Mouse (Mus musculus) liver, embryonic 12.5 days (tissue): Measurements from ENCODE around the gene Sgsm3. TPM values are rescaled to one million over a fixed set of nuclear protein-coding genes. Genes with fewer than 3 reads are reported as not detected.

ENCODE experiments used
- ATAC-seq: fragments of 200-750 bp; cut with Nextera tagmentation; 2 replicates; pipeline ENCODE4 v1.8.0; 2017; ENCODE audit warnings: moderate number of reproducible peaks, mild to moderate bottlenecking, moderate library complexity
- H3K27ac ChIP-seq: fragments of 300-500 bp; sonication (generic); 2 replicates; pipeline ENCODE4 v1.5.1; 2016; ENCODE audit warnings: mild to moderate bottlenecking
- H3K27me3 ChIP-seq: fragments of 300-500 bp; sonication (generic); replicated peaks from 2 replicates; pipeline ENCODE4 v1.6.1; 2016; ENCODE audit warnings: mild to moderate bottlenecking, moderate library complexity
- H3K36me3 ChIP-seq: fragments of 300-500 bp; sonication (generic); 2 replicates; pipeline ENCODE4 v1.6.1; 2016; ENCODE audit warnings: mild to moderate bottlenecking, moderate library complexity
- H3K4me1 ChIP-seq: fragments of 300-500 bp; sonication (generic); 2 replicates; pipeline ENCODE4 v1.6.1; 2016
- H3K4me2 ChIP-seq: fragments of 300-500 bp; sonication (generic); 2 replicates; pipeline ENCODE4 v1.6.1; 2016; ENCODE audit warnings: mild to moderate bottlenecking, moderate library complexity
- H3K4me3 ChIP-seq: fragments of 300-500 bp; sonication (generic); 2 replicates; pipeline ENCODE4 v1.5.1; 2016; ENCODE audit warnings: mild to moderate bottlenecking, moderate library complexity
- H3K9ac ChIP-seq: fragments of 300-500 bp; sonication (generic); 2 replicates; pipeline ENCODE4 v1.6.1; 2016; ENCODE audit warnings: mild to moderate bottlenecking, moderate library complexity
- H3K9me3 ChIP-seq: fragments of 300-500 bp; sonication (generic); replicated peaks from 2 replicates; pipeline ENCODE4 v1.6.1; 2016; ENCODE audit warnings: mild to moderate bottlenecking, moderate library complexity
- WGBS: fragments of 180-500 bp; shearing (Covaris S2); methylation state at CpG from one replicate; pipeline ENCODE4 v1.1.7; 2016; ENCODE audit not compliant: insufficient replicate concordance; 5-methylcytosine and 5-hydroxymethylcytosine counted together
- microRNA-seq: library from miRNA; unstranded; fragments of <30 nt; microRNA quantifications from one replicate; pipeline ENCODE4, GENCODE M21; 2017
- polyA plus RNA-seq: library from polyadenylated mRNA; unstranded; fragments of >200 nt; fragmentation: Nextera tagmentation; extraction: Ambion mirVana; gene quantifications from 2 replicates; pipeline ENCODE4 v1.2.1, GENCODE M21; 2016

The Sgsm3 gene
- polyA plus RNA-seq, 1 experiment from 2014 or later: 18.1 TPM

DNA sequence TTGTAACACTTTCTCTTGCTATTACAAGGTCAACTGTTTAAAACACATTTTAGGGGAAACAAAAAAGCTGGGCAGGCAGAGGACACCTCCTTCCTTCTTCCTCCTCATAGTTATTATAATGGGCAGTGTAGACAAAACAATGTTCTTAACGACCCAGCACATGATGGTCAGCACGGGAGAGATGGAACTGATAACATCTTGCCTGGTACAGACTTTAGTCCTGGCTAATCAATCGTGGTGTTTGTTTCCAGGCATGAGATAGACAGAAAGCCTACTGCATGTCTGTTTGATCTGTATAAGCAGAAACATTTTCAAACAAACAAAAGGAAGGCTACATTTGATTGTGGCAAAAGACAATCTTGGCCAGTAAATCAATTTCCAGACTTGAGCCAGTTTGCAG is 72.9 kb downstream of the Sgsm3 start:
- H3K36me3 ChIP-seq: no peaks in the 10 kb centered on the region
- 12% methylated on average over 3 of the region's 3 CpGs for WGBS
- no peaks in the 10 kb centered on the region for H3K9me3 ChIP-seq
- H3K9ac ChIP-seq: no peak overlapping the region
- H3K4me2 ChIP-seq: no peak overlapping the region
- H3K27me3 ChIP-seq: peaks cover 8% of the 10 kb centered on the region
- no peak overlapping the region for H3K4me3 ChIP-seq
- H3K27ac ChIP-seq: no peak overlapping the region
- no peak for ATAC-seq
- peaks cover 57% of the 10 kb centered on the region for H3K4me1 ChIP-seq

DNA sequence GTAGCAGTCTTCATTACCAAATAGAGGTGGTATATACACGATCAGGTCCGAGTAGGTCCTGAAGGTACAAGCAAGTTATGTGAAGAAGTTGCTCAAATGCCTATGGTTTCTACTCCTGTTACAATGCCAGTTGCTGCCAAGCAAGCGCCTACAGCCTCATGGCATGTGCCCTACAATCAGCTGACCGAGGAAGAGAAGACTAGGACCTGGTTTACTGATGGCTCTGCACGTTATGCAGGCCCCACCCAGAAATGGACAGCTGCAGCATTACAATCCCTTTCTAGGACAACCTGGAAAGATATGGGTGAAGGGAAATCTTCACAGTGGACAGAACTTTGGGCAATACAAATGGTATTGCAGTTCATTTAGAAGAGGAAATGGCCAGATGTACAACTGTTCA is 74.9 kb downstream of the Sgsm3 start:
- 75% methylated on average over 5 of the region's 5 CpGs for WGBS
- no peak for ATAC-seq
- Histone ChIP-seq H3K27ac (no peak overlapping the region), H3K4me3 (no peak overlapping the region), H3K9ac (no peak overlapping the region), H3K4me1 (peaks cover 44% of the 10 kb centered on the region), H3K36me3 (no peaks in the 10 kb centered on the region), H3K27me3 (peaks cover 4% of the 10 kb centered on the region; the same call in 1 of the 2 replicates), H3K4me2 (no peak overlapping the region), H3K9me3 (no peaks in the 10 kb centered on the region)

DNA sequence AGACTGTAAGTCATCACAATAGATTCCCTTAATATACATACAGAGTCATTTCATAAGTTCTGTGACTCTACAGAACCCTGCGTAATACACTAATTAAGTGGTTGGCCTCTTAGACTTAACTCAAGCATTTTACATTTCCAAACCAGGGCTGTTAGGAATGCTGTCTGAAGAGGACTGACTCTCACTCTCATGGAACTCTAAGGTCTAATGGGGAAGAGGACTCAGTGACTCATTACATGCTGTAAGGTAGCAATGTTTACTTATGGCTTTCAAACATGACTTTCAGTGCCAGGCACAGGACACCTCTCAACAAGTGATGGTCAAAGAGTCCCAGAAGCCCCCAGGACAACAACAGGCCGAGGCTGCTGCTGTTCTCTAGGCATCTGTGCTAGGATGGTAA is 77.9 kb downstream of the Sgsm3 start:
- H3K9me3 ChIP-seq: no peaks in the 10 kb centered on the region
- no peak for ATAC-seq
- no peak overlapping the region for H3K4me2 ChIP-seq
- 75% methylated on average over 2 of the region's 2 CpGs for whole genome bisulfite sequencing
- H3K36me3 ChIP-seq: no peaks in the 10 kb centered on the region
- H3K27ac ChIP-seq: no peak overlapping the region
- peaks cover 16% of the 10 kb centered on the region for H3K4me1 ChIP-seq
- no peak overlapping the region for H3K4me3 ChIP-seq
- no peak overlapping the region for H3K9ac ChIP-seq
- no peaks in the 10 kb centered on the region for H3K27me3 ChIP-seq

DNA sequence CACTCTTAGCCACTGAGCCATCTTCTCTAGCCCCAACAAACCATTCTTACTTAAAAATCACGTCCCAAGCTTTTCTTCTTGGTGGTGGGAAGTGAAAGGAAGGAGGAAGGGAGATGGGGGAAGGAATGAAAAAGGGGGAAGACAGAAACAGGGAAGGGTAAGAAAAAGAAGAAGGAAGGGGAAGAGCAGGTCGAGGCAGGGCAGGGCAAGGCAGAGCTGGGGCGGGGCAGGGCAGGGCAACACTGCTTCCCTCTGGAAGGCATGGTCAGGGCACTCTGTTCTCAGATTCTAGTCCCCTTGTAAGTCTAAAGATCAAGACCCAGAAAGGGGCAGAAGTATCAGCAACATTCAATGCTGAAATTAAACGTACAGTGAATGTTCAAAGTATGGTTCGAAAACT is 80.2 kb downstream of the Sgsm3 start:
- H3K27me3 ChIP-seq: no peaks in the 10 kb centered on the region
- peaks cover 10% of the 10 kb centered on the region; the same call in 1 of the 2 replicates for H3K4me1 ChIP-seq
- no peak for ATAC-seq
- no peak overlapping the region for H3K27ac ChIP-seq
- 56% methylated on average over 5 of the region's 5 CpGs for WGBS
- H3K4me3 ChIP-seq: no peak overlapping the region
- H3K9ac ChIP-seq: no peak overlapping the region
- no peaks in the 10 kb centered on the region for H3K9me3 ChIP-seq
- H3K4me2 ChIP-seq: no peak overlapping the region
- H3K36me3 ChIP-seq: no peaks in the 10 kb centered on the region

DNA sequence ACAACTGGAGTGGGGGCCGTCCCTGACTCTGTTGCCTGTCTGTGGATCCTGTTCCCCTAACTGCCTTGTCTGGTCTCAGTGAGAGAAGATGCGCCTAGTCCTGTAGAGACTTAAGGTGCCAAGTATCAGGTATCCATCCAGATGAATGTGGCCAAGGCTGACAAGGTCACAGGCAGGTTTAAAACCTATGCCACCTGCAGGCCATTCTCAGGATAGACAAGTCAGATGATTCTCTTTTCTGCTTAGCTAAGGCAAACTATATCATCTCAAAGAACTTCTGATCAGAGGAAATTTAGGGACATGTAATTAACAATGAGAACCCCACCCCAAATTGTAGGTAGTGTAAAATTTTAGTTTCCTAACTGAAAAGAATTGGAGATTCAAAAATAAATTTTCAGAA is 83.4 kb downstream of the Sgsm3 start:
- H3K27ac ChIP-seq: no peak overlapping the region
- H3K36me3 ChIP-seq: no peaks in the 10 kb centered on the region
- H3K9me3 ChIP-seq: no peaks in the 10 kb centered on the region
- no peak overlapping the region for H3K4me3 ChIP-seq
- no peaks in the 10 kb centered on the region for H3K27me3 ChIP-seq
- H3K9ac ChIP-seq: no peak overlapping the region
- no peak overlapping the region for H3K4me2 ChIP-seq
- WGBS: 66% methylated on average over 2 of the region's 2 CpGs
- ATAC-seq: no peak
- H3K4me1 ChIP-seq: peaks cover 9% of the 10 kb centered on the region; the same call in 1 of the 2 replicates

Small RNAs within 50 kb of the gene (microRNA-seq; reads per million reads assigned to microRNA genes)
- 39.7 reads per million, percentile 40 among the genes with 10 or more reads in this experiment for gene Mir5113

Other genes with a start within 250 kb of the Sgsm3 start
- 171 and 181 TPM in 2 replicates for gene Adsl, start 29.3 kb upstream of the Sgsm3 start, polyA plus RNA-seq
- 8.0 and 8.7 TPM in 2 replicates for gene Mrtfa, start 213.0 kb downstream of the Sgsm3 start, polyA plus RNA-seq